Mouse (Mus musculus) urinary bladder, postnatal 36 days (tissue): ENCODE results near the gene Nav1.

Experiments
- DNase-seq, 2 experiments: peaks; one replicate each; pipeline ENCODE4 v3.0.0; 2022; ENCODE audit warnings: low spot score in 2 of 2, mixed read lengths in 1 of 2

Nav1 gene

DNA sequence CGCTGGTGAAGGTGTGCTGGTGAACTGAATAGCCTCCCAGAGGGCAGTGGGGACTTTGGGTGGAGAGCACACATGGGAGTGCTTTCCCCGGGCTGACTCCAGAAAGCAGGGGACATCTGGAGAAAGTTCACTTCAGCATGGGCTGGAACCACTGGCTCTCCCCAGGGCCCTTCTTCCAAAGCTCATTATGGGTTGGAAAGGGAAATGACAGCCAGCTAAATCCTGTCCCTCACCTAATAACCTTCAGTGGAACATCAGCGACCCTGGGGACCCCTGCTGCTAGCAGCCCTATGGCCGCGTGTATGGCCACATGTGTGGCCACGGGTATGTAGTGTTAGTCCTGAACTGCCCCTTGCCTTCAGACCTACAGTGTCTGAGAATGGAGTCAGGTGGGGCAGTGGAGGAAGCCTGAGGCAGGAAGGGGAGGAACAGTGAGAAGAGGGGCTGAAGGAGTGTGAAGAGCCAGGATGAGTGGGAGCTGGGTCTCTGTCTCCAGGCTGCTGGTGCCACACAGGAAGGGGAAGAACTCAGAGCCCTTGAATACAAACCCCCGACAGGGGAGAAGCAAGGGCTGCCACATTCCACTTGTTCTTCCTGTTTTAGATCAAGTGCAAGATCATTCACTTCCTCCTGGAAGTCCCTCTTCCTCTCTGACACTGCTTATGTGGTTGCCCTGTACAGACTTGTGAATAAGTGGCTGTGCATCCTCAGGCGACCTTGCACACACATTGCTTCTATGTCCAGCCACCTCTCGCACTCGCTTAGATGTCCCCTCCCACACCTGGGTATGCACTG is 90.4 kb downstream of the Nav1 start:
- DNase-seq = no peak

GRCm38 (mm10) chr1:135515633-135516238 is 91.4 kb downstream of the Nav1 start:
- no peak for DNase-seq

DNA sequence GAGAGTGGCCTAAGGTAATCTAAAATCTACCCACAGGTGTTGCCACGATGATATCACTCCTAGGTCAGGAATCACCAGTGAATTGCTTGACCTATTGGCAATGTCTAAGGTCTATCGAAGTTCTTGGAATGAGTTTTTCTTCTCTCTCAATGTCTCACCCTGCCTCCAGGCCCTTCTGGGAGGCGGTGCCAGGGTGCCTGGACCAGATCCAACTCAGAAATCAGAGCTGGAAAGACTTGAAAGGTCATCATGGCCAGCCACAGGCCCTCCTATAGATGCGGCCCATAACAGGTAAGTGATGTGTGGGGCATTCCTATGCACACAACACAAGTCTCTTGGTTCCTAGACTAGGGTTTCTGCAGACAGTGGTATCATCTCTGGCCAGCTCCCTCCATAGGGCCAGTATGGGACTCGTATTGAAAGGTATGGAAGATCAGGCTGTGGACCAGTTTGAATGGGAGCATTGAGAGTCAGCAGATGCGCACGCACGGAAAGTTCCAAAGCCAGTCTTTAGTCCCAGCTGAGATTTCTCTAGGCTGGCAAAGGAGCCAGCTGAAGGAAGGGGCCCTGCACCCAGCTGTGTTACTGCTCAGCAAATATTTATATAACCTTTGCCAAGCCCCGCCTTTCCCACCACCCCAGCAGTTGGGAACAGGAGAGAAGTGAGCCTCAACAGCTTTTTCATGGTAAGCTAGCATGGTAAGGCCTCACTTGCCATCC is 92.0 kb downstream of the Nav1 start:
- DNase-seq = no peak

GRCm38 (mm10) chr1:135514046-135514445 is 93.0 kb downstream of the Nav1 start:
- DNase-seq = no peak

GRCm38 (mm10) chr1:135513464-135513863 is 93.6 kb downstream of the Nav1 start:
- no peak for DNase-seq

- DNase-seq = peak; percentile 54 to 73
Observed at GRCm38 (mm10) chr1:135510346-135510977, 96.6 kb downstream of the Nav1 start.

DNA sequence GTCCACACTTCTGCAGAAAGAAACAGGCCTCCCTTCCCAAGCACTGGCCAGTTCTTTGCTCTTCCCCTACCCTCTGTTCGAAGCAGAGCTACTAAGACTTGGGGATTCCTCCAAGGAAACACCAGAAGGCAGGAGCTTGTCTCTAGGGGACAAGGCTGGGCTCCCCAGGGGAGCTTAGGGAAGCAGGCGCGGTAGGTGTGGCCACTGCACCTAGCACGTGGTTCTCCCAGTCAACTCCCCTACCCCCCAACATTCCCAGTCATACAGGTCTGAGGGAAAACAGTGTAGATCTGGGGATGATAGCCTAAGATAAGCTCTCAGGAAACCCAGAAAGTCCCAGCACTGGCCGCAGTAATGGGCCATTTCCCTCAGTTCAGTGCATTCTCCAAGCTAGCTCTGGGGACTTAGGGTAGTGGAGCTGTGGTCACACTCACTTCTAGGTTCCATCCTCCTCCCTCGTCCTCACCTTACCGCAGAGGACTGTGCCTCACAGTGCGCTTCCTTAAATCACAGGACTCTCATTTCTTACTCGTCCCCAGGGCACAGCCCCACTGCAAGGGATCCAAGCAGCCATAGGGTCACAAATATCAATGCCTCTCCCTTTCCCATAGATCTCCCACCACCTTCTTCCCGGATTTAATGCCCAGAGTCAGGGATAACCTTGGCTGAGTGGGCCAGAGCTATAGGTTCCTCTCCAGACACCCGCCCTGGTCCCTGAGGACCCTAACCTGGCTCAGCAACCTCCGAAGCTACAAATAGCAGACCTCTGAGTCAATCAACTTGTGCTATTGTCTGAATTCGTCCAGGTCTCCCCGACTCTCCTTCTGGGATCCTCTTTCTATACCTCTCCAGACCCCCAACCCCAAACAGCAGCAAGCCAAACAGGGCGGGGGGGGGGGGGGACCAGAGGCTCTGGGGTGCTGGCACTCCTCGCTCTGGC is 97.7 kb downstream of the Nav1 start:
- DNase-seq = no peak

GRCm38 (mm10) chr1:135508349-135508634 is 98.8 kb downstream of the Nav1 start:
- DNase-seq = no peak

DNA sequence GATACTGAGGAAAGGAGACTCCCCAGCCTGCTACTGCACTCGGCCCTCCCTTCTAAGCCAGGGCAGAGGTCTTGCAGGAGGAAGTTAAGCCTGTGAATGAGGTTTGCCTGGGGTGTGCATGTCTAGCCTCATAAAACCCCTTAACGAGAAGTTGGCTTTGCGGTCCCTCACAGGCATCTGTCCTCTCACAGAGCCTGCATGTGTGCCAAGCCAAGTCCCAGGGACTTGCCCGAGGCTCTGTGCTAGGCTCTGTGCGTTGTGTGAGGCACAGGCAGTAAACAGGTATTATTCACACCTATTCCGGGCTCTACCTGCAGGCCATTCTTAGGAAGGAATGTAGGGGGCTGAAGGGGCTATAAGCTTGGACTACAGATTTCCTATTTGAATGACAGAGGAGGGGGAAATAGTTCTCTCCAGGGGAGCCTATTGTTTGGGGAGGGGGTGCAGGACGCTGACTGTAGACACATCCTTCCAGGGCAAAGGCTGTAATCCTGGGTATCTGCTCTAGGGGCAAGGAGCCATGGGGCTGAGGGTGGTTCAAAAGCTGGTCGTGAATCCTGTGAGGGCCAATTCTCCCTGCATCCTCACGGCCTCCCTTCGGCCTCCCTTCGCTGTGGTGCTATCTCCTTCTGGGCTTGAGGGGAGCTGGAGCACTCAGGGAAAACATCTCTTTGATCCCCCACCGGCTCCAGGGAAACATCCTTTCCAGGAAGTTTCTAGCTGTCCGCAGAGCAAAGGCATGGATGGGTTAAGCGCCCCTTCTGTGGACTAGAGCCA is 99.3 kb downstream of the Nav1 start:
- DNase-seq = no peak

- no peak for DNase-seq
Observed at GRCm38 (mm10) chr1:135505499-135505898, 101.6 kb downstream of the Nav1 start.

DNA sequence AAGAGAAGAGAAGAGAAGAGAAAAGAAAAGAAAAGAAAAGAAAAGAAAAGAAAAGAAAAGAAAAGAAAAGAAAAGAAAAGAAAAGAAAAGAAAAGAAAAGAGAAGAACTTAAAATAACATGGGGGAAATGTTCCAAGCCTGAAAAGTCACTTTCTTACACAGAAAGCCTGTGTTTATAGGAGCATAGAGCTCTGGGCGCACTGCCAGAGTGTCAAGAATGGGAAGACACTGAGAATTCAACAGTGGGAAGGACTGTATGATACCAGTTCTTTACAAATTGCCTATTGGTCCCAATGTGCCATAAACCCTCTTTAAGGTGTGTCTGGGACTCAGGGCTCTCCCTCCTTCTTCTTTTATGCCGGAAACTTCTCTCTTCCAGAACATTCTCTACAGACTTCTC is 103.7 kb downstream of the Nav1 start:
- DNase-seq = no peak

- no peak for DNase-seq
Observed at GRCm38 (mm10) chr1:135502750-135503149, 104.3 kb downstream of the Nav1 start.

DNA sequence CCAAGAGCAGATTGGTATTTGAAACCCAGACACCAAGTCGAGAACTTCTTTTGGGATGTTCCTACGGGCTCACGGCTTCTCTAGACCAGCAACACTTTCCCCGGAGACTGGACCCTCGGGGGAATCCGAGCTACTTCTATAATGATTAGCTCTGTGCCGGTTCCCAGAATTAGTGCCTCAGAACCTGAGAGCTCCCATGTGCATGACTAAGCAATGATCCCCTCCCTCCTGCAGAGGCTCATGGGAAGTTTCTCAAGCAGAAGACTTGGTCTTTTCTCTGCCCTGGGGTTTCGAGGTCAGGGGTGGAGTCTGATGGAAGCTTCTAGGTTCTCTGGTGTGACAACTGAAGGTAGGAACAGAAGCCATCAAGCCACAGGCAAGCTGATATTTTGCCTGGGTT is 105.0 kb downstream of the Nav1 start:
- no peak for DNase-seq

DNA sequence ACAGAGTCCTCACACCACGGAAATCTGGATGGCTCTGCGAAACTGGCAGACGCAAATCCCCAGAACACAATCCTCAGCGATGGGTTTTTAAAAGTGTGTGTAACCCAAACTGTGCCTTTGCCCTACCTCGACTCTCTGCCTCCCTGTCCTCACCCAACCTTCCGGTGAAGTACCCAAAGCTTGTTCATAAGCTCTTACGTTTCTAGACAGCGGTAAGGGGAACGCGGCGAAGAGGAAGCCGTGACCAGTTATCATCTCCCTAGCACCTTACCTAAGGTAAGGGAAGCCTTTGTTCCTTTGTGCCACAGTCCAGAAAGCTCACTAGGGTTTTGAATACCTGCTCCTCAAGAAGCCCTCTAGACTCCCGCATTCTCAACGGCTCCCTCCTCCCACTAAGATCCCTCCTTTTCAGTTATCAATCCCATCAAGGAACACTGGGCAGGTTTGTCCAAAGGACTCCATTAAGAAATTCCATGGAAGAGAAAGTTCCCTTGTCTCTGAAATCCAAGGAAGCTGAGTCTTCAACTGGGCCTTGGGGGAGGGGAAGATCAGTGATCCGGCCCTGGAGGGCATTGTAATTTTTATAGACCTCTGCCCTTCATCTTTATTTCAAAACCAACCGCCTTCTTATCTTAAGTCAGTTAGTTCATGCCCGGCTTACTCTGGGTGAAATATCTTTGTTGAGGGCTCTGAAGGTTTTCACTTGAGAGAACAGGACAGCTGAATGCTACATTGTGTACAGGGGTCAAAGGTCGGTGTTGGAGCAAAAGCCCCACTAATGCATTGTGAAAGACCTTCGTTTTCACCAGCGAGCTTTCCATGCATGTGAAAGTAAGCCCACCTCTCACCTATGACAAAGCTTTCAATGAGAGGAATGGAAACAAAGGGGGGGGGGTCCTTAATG is 108.4 kb downstream of the Nav1 start:
- no peak for DNase-seq

DNA sequence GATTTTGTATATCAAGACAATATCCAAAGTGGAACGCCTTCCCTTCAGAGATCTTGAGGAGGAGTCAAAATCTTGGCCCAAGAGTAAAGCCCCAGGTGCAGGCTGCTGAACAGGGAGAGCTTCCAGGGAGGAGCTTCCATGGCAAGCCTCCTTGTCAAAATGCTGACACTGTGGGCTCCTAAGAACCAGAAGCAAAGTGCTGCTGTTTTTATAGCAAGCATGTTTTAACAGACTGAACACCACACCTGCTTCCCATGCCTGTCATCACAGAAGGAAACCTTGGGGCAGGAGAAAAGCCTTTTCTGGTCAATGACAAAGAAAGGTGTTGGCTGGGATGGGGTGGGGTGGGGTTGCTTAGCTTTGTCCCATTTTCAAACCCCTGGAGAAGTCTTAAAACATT is 112.0 kb downstream of the Nav1 start:
- DNase-seq = no peak

GRCm38 (mm10) chr1:135493862-135494261 is 113.2 kb downstream of the Nav1 start:
- no peak for DNase-seq

DNA sequence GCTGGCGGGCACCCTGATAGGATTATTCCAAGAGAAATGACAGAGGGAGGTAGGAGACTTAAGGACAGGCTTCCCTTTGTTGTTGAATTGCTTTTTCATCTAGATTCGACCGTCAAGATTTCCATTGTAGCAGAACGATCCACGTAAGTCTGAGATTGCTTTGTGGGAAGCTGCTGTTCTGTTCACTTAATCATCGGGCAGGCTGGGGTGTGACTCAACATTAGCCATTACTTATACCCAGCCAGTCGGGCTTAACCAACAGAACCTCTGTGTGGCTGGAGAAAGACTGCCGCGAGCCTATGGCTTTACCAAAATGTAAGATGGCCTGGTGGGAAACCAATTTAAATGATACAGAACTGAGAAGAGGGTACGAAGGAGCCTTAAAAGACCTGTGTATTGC is 114.7 kb downstream of the Nav1 start:
- no peak for DNase-seq

DNA sequence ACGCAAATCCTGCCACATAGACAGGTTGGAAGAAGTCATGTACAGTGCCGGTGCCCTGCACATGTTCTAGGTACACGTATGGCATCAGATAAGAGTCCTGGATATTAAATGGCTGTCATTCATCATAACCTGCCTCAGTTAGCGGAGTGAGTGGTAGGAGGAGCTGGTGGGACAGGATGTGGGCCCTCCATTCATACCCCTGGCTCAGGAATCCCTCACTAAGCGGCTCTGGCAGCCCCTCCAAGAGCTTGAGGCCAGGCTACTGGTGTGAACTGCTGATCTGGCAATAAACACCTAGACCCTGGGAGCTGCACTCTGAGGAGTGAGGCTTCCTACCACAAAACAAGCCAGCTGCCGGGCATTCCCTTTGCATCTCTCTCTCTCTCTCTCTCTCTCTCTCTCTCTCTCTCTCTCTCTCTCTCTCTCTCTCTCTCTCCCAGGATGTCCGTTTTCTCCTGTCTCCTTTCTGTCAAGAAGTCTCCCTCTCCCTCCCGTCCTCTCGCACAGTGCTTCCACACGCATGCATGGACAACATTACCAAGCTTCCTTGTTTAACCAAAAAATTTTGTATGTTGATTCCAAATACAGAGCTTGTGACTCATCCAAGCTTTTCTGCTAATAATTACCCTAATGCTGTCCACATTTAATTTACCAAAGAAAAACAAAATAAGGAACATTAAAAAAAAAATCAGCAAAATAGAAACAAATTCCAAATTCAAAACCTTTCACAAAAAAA is 116.0 kb downstream of the Nav1 start:
- DNase-seq = no peak

- DNase-seq = no peak
Observed at GRCm38 (mm10) chr1:135488879-135489278, 118.2 kb downstream of the Nav1 start.
